Mouse (Mus musculus): ENCODE results near the gene Ces1g. TPM values are rescaled to one million over a fixed set of nuclear protein-coding genes. Genes with fewer than 3 reads are reported as not detected.

Ces1g gene
- total and polyA plus RNA-seq, 2 experiments from 2014 or later: not detected

DNA sequence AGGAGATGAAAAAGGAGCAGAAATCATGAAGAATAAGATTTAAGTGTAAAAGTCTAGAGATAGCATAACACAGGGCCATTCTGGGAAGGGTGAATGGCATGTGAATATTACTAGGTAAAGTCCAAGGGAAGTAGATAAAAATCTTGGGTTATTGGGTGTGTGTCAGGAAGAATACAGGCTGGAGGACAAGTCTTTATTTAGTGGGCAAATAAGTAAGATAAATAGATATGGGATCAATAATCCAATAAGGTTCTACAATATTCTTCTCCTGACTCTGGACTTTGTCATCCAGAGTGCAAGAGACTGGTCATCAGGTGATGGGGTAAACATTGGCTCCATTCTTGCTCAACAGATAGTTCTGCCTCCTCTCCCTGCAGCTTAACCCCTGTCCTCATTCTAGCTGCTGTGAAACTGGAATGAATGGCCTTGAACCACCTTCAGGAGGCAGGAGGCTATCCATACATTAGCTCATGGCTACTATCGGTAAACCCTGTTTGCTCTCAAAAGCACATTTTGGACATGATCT lies 84.6 kb downstream of the Ces1g start:
- H3K9ac ChIP-seq (replicated peaks; ENCODE audit: low read length, poor library complexity, severe bottlenecking): no peak overlapping the region

More for the DNA sequence above, 84.6 kb downstream of the Ces1g start:
- Histone ChIP-seq H3K9me3 (ENCODE audit: low read length) (no peaks in the 10 kb centered on the region), H3K27ac (ENCODE audit: low read depth, low read length) (no peak overlapping the region), H3K4me3 (ENCODE audit: low read depth, low read length) (no peak overlapping the region), H3K27me3 (ENCODE audit: insufficient read depth, low read length) (no peaks in the 10 kb centered on the region), H3K4me2 (ENCODE audit: low read depth, low read length, poor library complexity, severe bottlenecking) (no peak overlapping the region), H3K36me3 (ENCODE audit: insufficient read depth, low read length) (no peaks in the 10 kb centered on the region), H3K4me1 (ENCODE audit: insufficient read depth, low read length) (no peaks in the 10 kb centered on the region)
- TF ChIP-seq CTCF (IDR thresholded peaks at IDR 0.05): no peak
- ATAC-seq (ENCODE audit: low FRiP score) (no peak), DNase-seq (ENCODE audit: low spot score) (no peak)
- 95% methylated on average over 1 of the region's 1 CpGs for WGBS

Other genes with a start within 250 kb of the Ces1g start
- not detected in 2 replicates for gene Ces1c, start 206.0 kb downstream of the Ces1g start, total RNA-seq (2014; rRNA removed)
- gene Ces1c, start 206.0 kb downstream of the Ces1g start, polyA plus RNA-seq (2015; fragmentation: Nextera tagmentation; extraction: Ambion mirVana): not detected in 2 replicates
- 0.22 and 0.33 TPM in 2 replicates for gene Ces1d, start 139.5 kb downstream of the Ces1g start, total RNA-seq (2014; rRNA removed)
- gene Ces1d, start 139.5 kb downstream of the Ces1g start, polyA plus RNA-seq (2015; fragmentation: Nextera tagmentation; extraction: Ambion mirVana): 0.17 and 0.18 TPM in 2 replicates
- gene Ces1e, start 107.7 kb downstream of the Ces1g start, total RNA-seq (2014; rRNA removed): not detected in 2 replicates
- gene Ces1e, start 107.7 kb downstream of the Ces1g start, polyA plus RNA-seq (2015; fragmentation: Nextera tagmentation; extraction: Ambion mirVana): not detected in 2 replicates
- gene Ces1f, start 57.6 kb downstream of the Ces1g start, total RNA-seq (2014; rRNA removed): 0.19 TPM in 1 of 2 replicates, not detected in the other
- not detected in 2 replicates for gene Ces1f, start 57.6 kb downstream of the Ces1g start, polyA plus RNA-seq (2015; fragmentation: Nextera tagmentation; extraction: Ambion mirVana)
- gene Ces1h, start 42.4 kb upstream of the Ces1g start, total RNA-seq (2014; rRNA removed): not detected in 2 replicates
- gene Ces1h, start 42.4 kb upstream of the Ces1g start, polyA plus RNA-seq (2015; fragmentation: Nextera tagmentation; extraction: Ambion mirVana): not detected in 2 replicates
- gene Ces5a, start 198.5 kb upstream of the Ces1g start, total RNA-seq (2014; rRNA removed): 0.61 and 0.77 TPM in 2 replicates
- 0.38 and 0.59 TPM in 2 replicates for gene Ces5a, start 198.5 kb upstream of the Ces1g start, polyA plus RNA-seq (2015; fragmentation: Nextera tagmentation; extraction: Ambion mirVana)